Mouse (Mus musculus) MEL (cell line): ENCODE measurements around the gene Angpt4. TPM values are rescaled to one million over a fixed set of nuclear protein-coding genes. Genes with fewer than 3 reads are reported as not detected.

ENCODE experiments used
- DNase-seq: peaks from one replicate; pipeline ENCODE4 v3.0.0; 2011; ENCODE audit warnings: low read depth, low spot score
- H3K27ac ChIP-seq: 2 replicates; pipeline ENCODE4 v1.5.1; 2012; ENCODE audit warnings: low read depth, mild to moderate bottlenecking, control low read depth, low read length, moderate library complexity; ENCODE audit not compliant: control insufficient read depth
- H3K27me3 ChIP-seq, 2 experiments: fragments of 150-350 bp in 1 of 2; sonication (generic) in 1 of 2; 2 replicates each; pipeline ENCODE4 v1.6.1; 2012; ENCODE audit warnings: low read length in 2 of 2, mild to moderate bottlenecking in 2 of 2, improper control_type of control experiment in 1 of 2, moderate library complexity in 1 of 2; ENCODE audit not compliant: insufficient read depth in 2 of 2, control insufficient read depth in 1 of 2
- H3K36me3 ChIP-seq, 2 experiments: 2 replicates each; pipeline ENCODE4 v1.6.1; 2012 to 2014; ENCODE audit warnings: low read length in 2 of 2, improper control_type of control experiment in 1 of 2, inconsistent platforms in 1 of 2, mild to moderate bottlenecking in 1 of 2; ENCODE audit not compliant: insufficient read depth in 2 of 2, control insufficient read depth in 1 of 2
- H3K4me1 ChIP-seq, 2 experiments: fragments of 150-350 bp in 1 of 2; sonication (generic) in 1 of 2; 2 replicates each; pipeline ENCODE4 v1.6.1; 2012; ENCODE audit warnings: low read length in 2 of 2, improper control_type of control experiment in 1 of 2, mild to moderate bottlenecking in 1 of 2; ENCODE audit not compliant: insufficient read depth in 2 of 2, control insufficient read depth in 1 of 2
- H3K4me3 ChIP-seq, 2 experiments: fragments of 150-350 bp in 1 of 2; sonication (generic) in 1 of 2; 2 replicates each; pipeline ENCODE4 v1.5.1; 2012; ENCODE audit warnings: low read depth in 2 of 2, low read length in 2 of 2, mild to moderate bottlenecking in 2 of 2, moderate library complexity in 2 of 2, control low read depth in 1 of 2, improper control_type of control experiment in 1 of 2; ENCODE audit not compliant: control insufficient read depth in 1 of 2, insufficient read depth in 1 of 2
- H3K79me2 ChIP-seq: 2 replicates; pipeline ENCODE4 v1.6.1; 2012; ENCODE audit warnings: mild to moderate bottlenecking, low read length, moderate library complexity; ENCODE audit not compliant: control insufficient read depth, poor library complexity, insufficient read depth
- H3K9ac ChIP-seq: 2 replicates; pipeline ENCODE4 v1.6.1; 2012; ENCODE audit warnings: low read depth, mild to moderate bottlenecking, control low read depth, low read length, moderate library complexity; ENCODE audit not compliant: control insufficient read depth, poor library complexity, severe bottlenecking
- H3K9me3 ChIP-seq: fragments of 150-350 bp; sonication (generic); replicated peaks from 2 replicates; pipeline ENCODE4 v1.6.1; 2012; ENCODE audit warnings: mild to moderate bottlenecking, low read length, improper control_type of control experiment, moderate library complexity; ENCODE audit not compliant: insufficient read depth
- CTCF ChIP-seq, 3 experiments: IDR thresholded peaks in 2 of 3; conservative IDR thresholded peaks in 1 of 3; 2 replicates each; pipeline ENCODE4 v1.5.1; 2011 to 2012; ENCODE audit warnings: low read length in 3 of 3, low read depth in 2 of 3, mild to moderate bottlenecking in 2 of 3, improper control_type of control experiment in 1 of 3, inconsistent platforms in 1 of 3, mixed read lengths in 1 of 3, moderate library complexity in 1 of 3; ENCODE audit not compliant: control insufficient read depth in 1 of 3, insufficient read depth in 1 of 3, poor library complexity in 1 of 3, severe bottlenecking in 1 of 3
- ETS1 ChIP-seq: IDR thresholded peaks from 2 replicates; pipeline ENCODE4 v1.6.1; 2012; ENCODE audit warnings: low read depth, mild to moderate bottlenecking, inconsistent platforms, low read length, improper control_type of control experiment, moderate library complexity
- GATA1 ChIP-seq: IDR thresholded peaks from 2 replicates; pipeline ENCODE4 v1.6.1; 2011; ENCODE audit warnings: low read depth, low read length, improper control_type of control experiment
- MEF2A ChIP-seq: IDR thresholded peaks from 2 replicates; pipeline ENCODE4 v1.6.1; 2014; ENCODE audit warnings: low read depth, mild to moderate bottlenecking, inconsistent platforms, low read length, improper control_type of control experiment; ENCODE audit not compliant: poor library complexity, insufficient replicate concordance, severe bottlenecking; ENCODE audit errors: extremely low read depth
- NRF1 ChIP-seq: IDR thresholded peaks from 2 replicates; pipeline ENCODE4 v1.6.1; 2014; ENCODE audit warnings: low read depth, mild to moderate bottlenecking, inconsistent platforms, low read length, improper control_type of control experiment, moderate library complexity; ENCODE audit not compliant: poor library complexity, insufficient read depth, severe bottlenecking
- POLR2A ChIP-seq, 2 experiments: IDR thresholded peaks; 2 replicates each; pipeline ENCODE4 v1.6.1; 2011 to 2012; ENCODE audit warnings: low read length in 2 of 2, mild to moderate bottlenecking in 2 of 2, control low read depth in 1 of 2, improper control_type of control experiment in 1 of 2, low read depth in 1 of 2, moderate library complexity in 1 of 2; ENCODE audit not compliant: control insufficient read depth in 1 of 2, insufficient read depth in 1 of 2, poor library complexity in 1 of 2
- RAD21 ChIP-seq: IDR thresholded peaks from 2 replicates; pipeline ENCODE4 v1.6.1; 2011; ENCODE audit warnings: mild to moderate bottlenecking, low read depth, low read length, improper control_type of control experiment
- SMC3 ChIP-seq: IDR thresholded peaks from 2 replicates; pipeline ENCODE4 v1.6.1; 2011; ENCODE audit warnings: low read depth, low read length, improper control_type of control experiment
- TCF12 ChIP-seq: IDR thresholded peaks from 2 replicates; pipeline ENCODE4 v1.6.1; 2014; ENCODE audit warnings: low read depth, mild to moderate bottlenecking, inconsistent platforms, low read length, improper control_type of control experiment, moderate library complexity
- ZC3H11A ChIP-seq: IDR thresholded peaks from 2 replicates; pipeline ENCODE4 v1.6.1; 2012; ENCODE audit warnings: low read depth, mild to moderate bottlenecking, inconsistent platforms, low read length, improper control_type of control experiment
- polyA plus RNA-seq, 2 experiments: library from polyadenylated mRNA; stranded (reverse) in 1 of 2; unstranded in 1 of 2; fragments of >175 nt in 1 of 2; fragments of >200 nt in 1 of 2; gene quantifications; 2 replicates each; pipeline versions ENCODE4 v1.2.1 to v1.2.4; 2012; ENCODE audit warnings: low replicate concordance in 2 of 2, low read depth in 1 of 2; ENCODE audit not compliant: insufficient read length in 2 of 2, insufficient read depth in 1 of 2, missing spikeins in 1 of 2
- total RNA-seq: library from RNA; depleted of rRNA; stranded (reverse); fragments of 300-350 nt; gene quantifications from 2 replicates; pipeline ENCODE4 v1.2.3, GENCODE M21; 2012

Angpt4 gene
- total and polyA plus RNA-seq, 3 experiments: not detected

- TF ChIP-seq POLR2A (IDR thresholded peaks at IDR 0.05; ENCODE audit: control insufficient read depth in 1 of 2, insufficient read depth in 1 of 2, low read depth in 1 of 2, low read length in 2 of 2, poor library complexity in 1 of 2) (no peak), ETS1 (no peak)
- H3K79me2 ChIP-seq: no peaks in the 10 kb centered on the region
- H3K9me3 ChIP-seq: no peaks in the 10 kb centered on the region
- H3K4me1 ChIP-seq: no peaks in the 10 kb centered on the region
- peaks cover 0 to 4% of the 10 kb centered on the region in 2 experiments; a peak in 1 of 4 replicates for H3K27me3 ChIP-seq
- no peak overlapping the region for H3K9ac ChIP-seq
- no peak overlapping the region for H3K27ac ChIP-seq
- no peaks in the 10 kb centered on the region for H3K36me3 ChIP-seq
- no peak for DNase-seq
- no peak overlapping the region for H3K4me3 ChIP-seq
Observed at GRCm38 (mm10) chr2:151864941-151865340, 46.1 kb upstream of the Angpt4 start.

- Histone ChIP-seq H3K9ac (no peak overlapping the region), H3K27me3 (peaks cover 0 to 4% of the 10 kb centered on the region in 2 experiments; a peak in 1 of 4 replicates), H3K36me3 (no peaks in the 10 kb centered on the region), H3K9me3 (no peaks in the 10 kb centered on the region), H3K4me1 (no peaks in the 10 kb centered on the region), H3K79me2 (no peaks in the 10 kb centered on the region), H3K27ac (no peak overlapping the region), H3K4me3 (no peak overlapping the region)
- DNase-seq: peak; percentile 68
- TF ChIP-seq TCF12: no peak
- TF ChIP-seq ZC3H11A: peak; percentile 30
- peak; percentile 68 for TF ChIP-seq RAD21
- TF ChIP-seq NRF1: no peak
- TF ChIP-seq GATA1: no peak
- TF ChIP-seq CTCF (IDR thresholded peaks at IDR 0.05 in 2 of 3, conservative IDR thresholded peaks at IDR 0.05 in 1 of 3; ENCODE audit: control insufficient read depth in 1 of 3, insufficient read depth in 1 of 3, low read depth in 2 of 3, low read length in 3 of 3, poor library complexity in 1 of 3, severe bottlenecking in 1 of 3): peak; percentile 70 to 76 (median 75)
- TF ChIP-seq SMC3: peak; percentile 70
Observed at GRCm38 (mm10) chr2:151866487-151866886, 44.5 kb upstream of the Angpt4 start.

GRCm38 (mm10) chr2:151868196-151868595, 42.8 kb upstream of the Angpt4 start:
- Histone ChIP-seq H3K27me3 (peaks cover 0 to 4% of the 10 kb centered on the region in 2 experiments; a peak in 1 of 4 replicates), H3K4me3 (no peak overlapping the region), H3K36me3 (no peaks in the 10 kb centered on the region), H3K9me3 (no peaks in the 10 kb centered on the region), H3K79me2 (no peaks in the 10 kb centered on the region), H3K27ac (no peak overlapping the region), H3K4me1 (no peaks in the 10 kb centered on the region), H3K9ac (no peak overlapping the region)
- DNase-seq: no peak
- no peak for TF ChIP-seq POLR2A (IDR thresholded peaks at IDR 0.05; ENCODE audit: control insufficient read depth in 1 of 2, insufficient read depth in 1 of 2, low read depth in 1 of 2, low read length in 2 of 2, poor library complexity in 1 of 2)
- TF ChIP-seq MEF2A: no peak
